Mouse (Mus musculus) liver, embryonic 18 days (tissue): ENCODE data around the gene Ift27. TPM values are rescaled to one million over a fixed set of nuclear protein-coding genes. Genes with fewer than 3 reads are reported as not detected.

Experiments
- polyA plus RNA-seq: library from polyadenylated mRNA; depleted of rRNA; stranded (reverse); fragments of >200 nt; gene quantifications from 2 replicates; pipeline ENCODE4 v1.2.3, GENCODE M21; 2012; rRNA removed

Gene Ift27
- polyA plus RNA-seq = 7.2 and 8.8 TPM in 2 replicates

GRCm38 (mm10) chr15:78173972-78174886 is at the start of gene Ift27:
TSS of gene Ift27 (minus strand) at chr15:78174107.

GRCm38 (mm10) chr15:78206312-78206711 is 32.4 kb upstream of the Ift27 start, which contains the start of gene Pvalb:
TSS of gene Pvalb (minus strand) at chr15:78206400.

GRCm38 (mm10) chr15:78119704-78120103 is 54.2 kb downstream of the Ift27 start, which contains the start of gene Cacng2:
TSS of gene Cacng2 (minus strand) at chr15:78120028.

Other genes starting within 250 kb of the Ift27 start
- gene Txn2, start 245.1 kb downstream of the Ift27 start, polyA plus RNA-seq = 131 and 149 TPM in 2 replicates
- gene Foxred2, start 217.4 kb downstream of the Ift27 start, polyA plus RNA-seq = 0.84 and 1.0 TPM in 2 replicates
- 91.1 and 96.8 TPM in 2 replicates for gene Eif3d, start 203.3 kb downstream of the Ift27 start, polyA plus RNA-seq
- gene Cacng2, start 54.1 kb downstream of the Ift27 start, polyA plus RNA-seq = not detected in 2 replicates
- gene Pvalb, start 32.3 kb upstream of the Ift27 start, polyA plus RNA-seq = not detected in 2 replicates
- gene Ncf4, start 70.7 kb upstream of the Ift27 start, polyA plus RNA-seq = 55.4 and 71.9 TPM in 2 replicates
- gene Csf2rb2, start 131.6 kb upstream of the Ift27 start, polyA plus RNA-seq = 3.1 and 3.7 TPM in 2 replicates
- 6.9 and 10.0 TPM in 2 replicates for gene Csf2rb, start 151.6 kb upstream of the Ift27 start, polyA plus RNA-seq
- 0.03 and 0.05 TPM in 2 replicates for gene Tex33, start 221.8 kb upstream of the Ift27 start, polyA plus RNA-seq
- 310 and 330 TPM in 2 replicates for gene Tst, start 231.8 kb upstream of the Ift27 start, polyA plus RNA-seq
- 122 and 136 TPM in 2 replicates for gene Mpst, start 232.3 kb upstream of the Ift27 start, polyA plus RNA-seq